Mouse (Mus musculus) midbrain, embryonic 10.5 days (tissue): ENCODE results near the gene Tmub2. TPM values are rescaled to one million over a fixed set of nuclear protein-coding genes. Genes with fewer than 3 reads are reported as not detected.

Experiments used
- DNase-seq: peaks from one replicate; pipeline ENCODE4 v3.0.0-alpha.2; 2017; ENCODE audit warnings: low spot score
- H3K27ac ChIP-seq: fragments of 300-500 bp; sonication (generic); replicated peaks from 2 replicates; pipeline ENCODE4 v1.5.1; 2016; ENCODE audit warnings: mild to moderate bottlenecking
- H3K27me3 ChIP-seq: fragments of 300-500 bp; sonication (generic); 2 replicates; pipeline ENCODE4 v1.6.1; 2016; ENCODE audit warnings: low read depth, mild to moderate bottlenecking; ENCODE audit not compliant: poor library complexity, severe bottlenecking
- H3K36me3 ChIP-seq: fragments of 300-500 bp; sonication (generic); 2 replicates; pipeline ENCODE4 v1.6.1; 2016; ENCODE audit warnings: mild to moderate bottlenecking, moderate library complexity
- H3K4me1 ChIP-seq: fragments of 300-500 bp; sonication (generic); 2 replicates; pipeline ENCODE4 v1.6.1; 2016
- H3K4me3 ChIP-seq: fragments of 300-500 bp; sonication (generic); 2 replicates; pipeline ENCODE4 v1.5.1; 2016; ENCODE audit warnings: mild to moderate bottlenecking, moderate library complexity
- H3K9me3 ChIP-seq: fragments of 300-500 bp; sonication (generic); replicated peaks from 2 replicates; pipeline ENCODE4 v1.6.1; 2016; ENCODE audit warnings: mild to moderate bottlenecking
- WGBS: fragments of 180-500 bp; shearing (Covaris S2); methylation state at CpG from one replicate; pipeline ENCODE4 v1.1.7; 2016; 5-methylcytosine and 5-hydroxymethylcytosine counted together
- polyA plus RNA-seq: library from polyadenylated mRNA; unstranded; fragments of >200 nt; fragmentation: Nextera tagmentation; extraction: Ambion mirVana; gene quantifications from 2 replicates; pipeline ENCODE4 v1.2.1, GENCODE M21; 2016

Gene Tmub2
- polyA plus RNA-seq, 1 experiment from 2014 or later = 51.3 TPM

GRCm38 (mm10) chr11:102296491-102297472 lies 12.1 kb downstream of the Tmub2 start, which contains the start of gene Atxn7l3:
Gene Atxn7l3, minus strand, starts transcription at chr11:102296631.
- Histone ChIP-seq H3K4me1 (peaks cover 35% of the 10 kb centered on the region), H3K36me3 (peaks cover 28% of the 10 kb centered on the region), H3K27me3 (no peaks in the 10 kb centered on the region), H3K9me3 (no peaks in the 10 kb centered on the region), H3K27ac (peak within 1 kb of the TSS; percentile 98), H3K4me3 (peak within 1 kb of the TSS; percentile 94)
- peak; percentile 99 for DNase-seq
- under 1% methylated on average over 90 of the region's 125 CpGs for WGBS

- DNase-seq = no peak
Observed at GRCm38 (mm10) chr11:102297577-102298556, 13.1 kb downstream of the Tmub2 start.

GRCm38 (mm10) chr11:102299839-102300238 lies 15.1 kb downstream of the Tmub2 start:
- WGBS = 12% methylated on average over 1 of the region's 1 CpGs
- Histone ChIP-seq H3K36me3 (peaks cover under 1% of the 10 kb centered on the region; the same call in 1 of the 2 replicates), H3K4me3 (no peak overlapping the region), H3K27ac (peak overlapping the region; percentile 57; the same call in 1 of the 2 replicates), H3K27me3 (no peaks in the 10 kb centered on the region), H3K4me1 (peaks cover 25% of the 10 kb centered on the region), H3K9me3 (no peaks in the 10 kb centered on the region)
- peak; percentile 65 for DNase-seq

More at GRCm38 (mm10) chr11:102297577-102298556, 13.1 kb downstream of the Tmub2 start:
- Histone ChIP-seq H3K27me3 (no peaks in the 10 kb centered on the region), H3K4me3 (peak overlapping the region; percentile 94), H3K36me3 (peaks cover 18% of the 10 kb centered on the region), H3K4me1 (peaks cover 35% of the 10 kb centered on the region), H3K9me3 (no peaks in the 10 kb centered on the region), H3K27ac (peak overlapping the region; percentile 98)
- 29% methylated on average over 27 of the region's 27 CpGs for WGBS

- 60% methylated on average over 2 of the region's 2 CpGs for WGBS
- no peak overlapping the region for H3K27ac ChIP-seq
- H3K36me3 ChIP-seq = peaks cover 39% of the 10 kb centered on the region
- DNase-seq = no peak
- no peaks in the 10 kb centered on the region for H3K9me3 ChIP-seq
- H3K27me3 ChIP-seq = no peaks in the 10 kb centered on the region
- H3K4me3 ChIP-seq = no peak overlapping the region
- H3K4me1 ChIP-seq = peaks cover 11% of the 10 kb centered on the region
Observed at GRCm38 (mm10) chr11:102304141-102304540, 19.4 kb downstream of the Tmub2 start.

GRCm38 (mm10) chr11:102305359-102305758 lies 20.6 kb downstream of the Tmub2 start:
- H3K27ac ChIP-seq = no peak overlapping the region
- H3K27me3 ChIP-seq = no peaks in the 10 kb centered on the region
- H3K4me1 ChIP-seq = peaks cover 19% of the 10 kb centered on the region
- WGBS = 53% methylated on average over 3 of the region's 3 CpGs
- peaks cover 51% of the 10 kb centered on the region for H3K36me3 ChIP-seq
- no peaks in the 10 kb centered on the region for H3K9me3 ChIP-seq
- no peak overlapping the region for H3K4me3 ChIP-seq
- no peak for DNase-seq

GRCm38 (mm10) chr11:102308104-102308503 lies 23.4 kb downstream of the Tmub2 start:
- H3K27ac ChIP-seq = no peak overlapping the region
- 89% methylated on average over 9 of the region's 9 CpGs for WGBS
- no peaks in the 10 kb centered on the region for H3K9me3 ChIP-seq
- no peaks in the 10 kb centered on the region for H3K27me3 ChIP-seq
- DNase-seq = no peak
- peaks cover 79% of the 10 kb centered on the region for H3K36me3 ChIP-seq
- no peak overlapping the region for H3K4me3 ChIP-seq
- H3K4me1 ChIP-seq = peaks cover 34% of the 10 kb centered on the region

GRCm38 (mm10) chr11:102308979-102309378 lies 24.2 kb downstream of the Tmub2 start:
- Histone ChIP-seq H3K27ac (peak overlapping the region; percentile 69), H3K36me3 (peaks cover 87% of the 10 kb centered on the region), H3K4me1 (peaks cover 34% of the 10 kb centered on the region), H3K27me3 (no peaks in the 10 kb centered on the region), H3K9me3 (no peaks in the 10 kb centered on the region), H3K4me3 (peak overlapping the region; percentile 52)
- DNase-seq = peak; percentile 97
- 1% methylated on average over 27 of the region's 27 CpGs for WGBS

GRCm38 (mm10) chr11:102309821-102310617 lies 25.3 kb downstream of the Tmub2 start:
- peak overlapping the region; percentile 69; the same call in 1 of the 2 replicates for H3K27ac ChIP-seq
- H3K4me1 ChIP-seq = peaks cover 37% of the 10 kb centered on the region
- H3K27me3 ChIP-seq = no peaks in the 10 kb centered on the region
- DNase-seq = no peak
- H3K36me3 ChIP-seq = peaks cover 96% of the 10 kb centered on the region
- no peaks in the 10 kb centered on the region for H3K9me3 ChIP-seq
- H3K4me3 ChIP-seq = peak overlapping the region; percentile 52
- WGBS = 89% methylated on average over 22 of the region's 22 CpGs

- peaks cover 47% of the 10 kb centered on the region for H3K4me1 ChIP-seq
- WGBS = 45% methylated on average over 38 of the region's 38 CpGs
- peak overlapping the region; percentile 52 for H3K4me3 ChIP-seq
Observed at GRCm38 (mm10) chr11:102310768-102311695, 26.3 kb downstream of the Tmub2 start.

GRCm38 (mm10) chr11:102311966-102312365 lies 27.2 kb downstream of the Tmub2 start:
- DNase-seq = no peak
- Histone ChIP-seq H3K27ac (no peak overlapping the region), H3K4me3 (no peak overlapping the region), H3K4me1 (peaks cover 55% of the 10 kb centered on the region), H3K27me3 (no peaks in the 10 kb centered on the region), H3K36me3 (peaks cover 83% of the 10 kb centered on the region), H3K9me3 (no peaks in the 10 kb centered on the region)
- 87% methylated on average over 4 of the region's 4 CpGs for WGBS

More at GRCm38 (mm10) chr11:102310768-102311695, 26.3 kb downstream of the Tmub2 start:
- DNase-seq = no peak
- Histone ChIP-seq H3K27ac (peak overlapping the region; percentile 59), H3K27me3 (no peaks in the 10 kb centered on the region), H3K36me3 (peaks cover 92% of the 10 kb centered on the region), H3K9me3 (no peaks in the 10 kb centered on the region)

- Histone ChIP-seq H3K4me3 (no peak overlapping the region), H3K27me3 (no peaks in the 10 kb centered on the region), H3K36me3 (peaks cover 76% of the 10 kb centered on the region), H3K27ac (no peak overlapping the region), H3K9me3 (no peaks in the 10 kb centered on the region), H3K4me1 (peaks cover 55% of the 10 kb centered on the region)
- DNase-seq = no peak
- 88% methylated on average over 6 of the region's 6 CpGs for WGBS
Observed at GRCm38 (mm10) chr11:102312586-102312985, 27.9 kb downstream of the Tmub2 start.
